Mouse (Mus musculus) midbrain, embryonic 10.5 days (tissue): Measurements from ENCODE around the gene Bcl7b. TPM values are rescaled to one million over a fixed set of nuclear protein-coding genes. Genes with fewer than 3 reads are reported as not detected.

Experiments
- microRNA-seq: library from miRNA; unstranded; fragments of <30 nt; microRNA quantifications from one replicate; pipeline ENCODE4, GENCODE M21; 2017
- polyA plus RNA-seq: library from polyadenylated mRNA; unstranded; fragments of >200 nt; fragmentation: Nextera tagmentation; extraction: Ambion mirVana; gene quantifications from 2 replicates; pipeline ENCODE4 v1.2.1, GENCODE M21; 2016

The Bcl7b gene
- polyA plus RNA-seq, 1 experiment from 2014 or later = 49.5 TPM

Small RNAs within 50 kb of the gene (microRNA-seq; reads per million reads assigned to microRNA genes)
- not detected for gene Gm25315

Other genes starting within 250 kb of the Bcl7b start
- 9.6 and 12.8 TPM in 2 replicates for gene Mettl27, start 235.9 kb upstream of the Bcl7b start, polyA plus RNA-seq
- 3.2 and 3.4 TPM in 2 replicates for gene Cldn4, start 221.3 kb upstream of the Bcl7b start, polyA plus RNA-seq
- 2.0 and 2.9 TPM in 2 replicates for gene Cldn3, start 182.1 kb upstream of the Bcl7b start, polyA plus RNA-seq
- 39.4 and 39.8 TPM in 2 replicates for gene Abhd11, start 159.1 kb upstream of the Bcl7b start, polyA plus RNA-seq
- gene Stx1a, start 144.8 kb upstream of the Bcl7b start, polyA plus RNA-seq = 13.3 and 17.5 TPM in 2 replicates
- 27.2 and 28.3 TPM in 2 replicates for gene Dnajc30, start 104.1 kb upstream of the Bcl7b start, polyA plus RNA-seq
- gene Bud23, start 103.3 kb upstream of the Bcl7b start, polyA plus RNA-seq = 158 and 179 TPM in 2 replicates
- gene Vps37d, start 90.0 kb upstream of the Bcl7b start, polyA plus RNA-seq = 7.2 and 11.2 TPM in 2 replicates
- 2.0 TPM in 2 replicates for gene Mlxipl, start 78.4 kb upstream of the Bcl7b start, polyA plus RNA-seq
- gene Tbl2, start 18.6 kb upstream of the Bcl7b start, polyA plus RNA-seq = 23.6 and 25.8 TPM in 2 replicates
- 49.3 and 51.5 TPM in 2 replicates for gene Baz1b, start 19.0 kb downstream of the Bcl7b start, polyA plus RNA-seq
- gene Fzd9, start 82.9 kb downstream of the Bcl7b start, polyA plus RNA-seq = 15.5 and 16.0 TPM in 2 replicates
- 0.11 TPM in 1 of 2 replicates, not detected in the other for gene Fkbp6, start 181.8 kb downstream of the Bcl7b start, polyA plus RNA-seq
- gene Trim50, start 185.0 kb downstream of the Bcl7b start, polyA plus RNA-seq = not detected in 2 replicates
- 45.2 and 46.0 TPM in 2 replicates for gene Nsun5, start 201.7 kb downstream of the Bcl7b start, polyA plus RNA-seq
- 17.4 and 17.7 TPM in 2 replicates for gene Pom121, start 226.3 kb downstream of the Bcl7b start, polyA plus RNA-seq